Mouse (Mus musculus) liver, postnatal 0 days (tissue): ENCODE results near the gene Uri1.

ENCODE experiments used
- CTCF ChIP-seq: sonication (generic); IDR thresholded peaks from 2 replicates; pipeline ENCODE4 v1.5.1; 2016; ENCODE audit warnings: antibody characterized with exemption, low read depth
- EP300 ChIP-seq: IDR thresholded peaks from 2 replicates; pipeline ENCODE4 v1.6.1; 2016; ENCODE audit warnings: antibody characterized with exemption, low read depth, mild to moderate bottlenecking

DNA sequence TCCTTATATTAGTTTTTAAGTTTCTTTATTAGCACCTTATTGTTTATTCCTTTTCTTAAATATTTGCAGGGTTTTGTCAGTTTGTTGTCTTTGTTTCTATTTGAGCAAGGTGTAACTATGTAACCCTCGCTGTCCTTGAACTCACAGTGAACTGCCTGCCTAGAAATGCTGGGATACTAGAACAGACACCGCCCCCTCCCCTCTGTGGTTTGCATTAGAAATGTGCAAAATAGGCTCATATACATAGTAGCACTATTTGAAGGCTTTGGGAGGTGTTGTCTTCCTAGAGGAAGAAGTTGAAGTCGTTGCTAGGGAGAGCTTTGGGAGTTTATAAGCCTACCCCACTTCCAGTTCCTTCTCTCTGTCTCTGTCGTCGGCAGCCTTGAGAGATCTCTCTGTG lies 5.7 kb upstream of the Uri1 start:
- no peak for TF ChIP-seq EP300
- TF ChIP-seq CTCF: no peak
